Mouse (Mus musculus): ENCODE measurements around the gene Armh3. TPM values are rescaled to one million over a fixed set of nuclear protein-coding genes. Genes with fewer than 3 reads are reported as not detected.

The Armh3 gene
- total and polyA plus RNA-seq, 3 experiments: 4.1 to 10.8 TPM; not detected in 1

- H3K36me3 ChIP-seq (ENCODE audit: control insufficient read depth in 1 of 2, insufficient read depth in 2 of 2, low read length in 2 of 2): no peaks in the 10 kb centered on the region
- no peak overlapping the region for H3K4me3 ChIP-seq (ENCODE audit: control insufficient read depth in 1 of 2, insufficient read depth in 1 of 2, low read depth in 2 of 2, low read length in 2 of 2)
- no peak for DNase-seq (ENCODE audit: low read depth, low spot score)
- H3K79me2 ChIP-seq (ENCODE audit: control insufficient read depth, insufficient read depth, low read length, poor library complexity): no peaks in the 10 kb centered on the region
- H3K27me3 ChIP-seq (ENCODE audit: control insufficient read depth in 1 of 2, insufficient read depth in 2 of 2, low read length in 2 of 2): no peaks in the 10 kb centered on the region
- no peak overlapping the region for H3K27ac ChIP-seq (ENCODE audit: control insufficient read depth, low read depth, low read length)
- H3K9ac ChIP-seq (ENCODE audit: control insufficient read depth, low read depth, low read length, poor library complexity, severe bottlenecking): no peak overlapping the region
- TF ChIP-seq EP300 (IDR thresholded peaks at IDR 0.05; ENCODE audit: low read depth in 1 of 2, low read length in 2 of 2) (no peak), GATA1 (IDR thresholded peaks at IDR 0.05; ENCODE audit: low read depth, low read length) (no peak), TCF12 (IDR thresholded peaks at IDR 0.05; ENCODE audit: low read depth, low read length) (no peak), BHLHE40 (IDR thresholded peaks at IDR 0.05; ENCODE audit: borderline replicate concordance, low read depth, low read length) (no peak), CHD1 (IDR thresholded peaks at IDR 0.05; ENCODE audit: low read depth, low read length) (no peak), SIN3A (IDR thresholded peaks at IDR 0.05; ENCODE audit: low read length) (no peak), USF2 (IDR thresholded peaks at IDR 0.05; ENCODE audit: borderline replicate concordance in 1 of 2, insufficient read depth in 1 of 2, low read depth in 1 of 2, low read length in 2 of 2) (no peak), POLR2AphosphoS5 (IDR thresholded peaks at IDR 0.05; ENCODE audit: borderline replicate concordance, low read depth, low read length) (no peak), UBTF (IDR thresholded peaks at IDR 0.05; ENCODE audit: borderline replicate concordance, insufficient read depth, low read depth, low read length) (no peak), USF1 (IDR thresholded peaks at IDR 0.05; ENCODE audit: low read depth, low read length) (no peak), RCOR1 (IDR thresholded peaks at IDR 0.05; ENCODE audit: low read depth, low read length) (no peak)
- no peaks in the 10 kb centered on the region for H3K9me3 ChIP-seq (replicated peaks; ENCODE audit: insufficient read depth, low read length)
- H3K4me1 ChIP-seq (ENCODE audit: control insufficient read depth in 1 of 2, insufficient read depth in 2 of 2, low read length in 2 of 2): no peaks in the 10 kb centered on the region
Observed at GRCm38 (mm10) chr19:45847733-45848093, 150.6 kb downstream of the Armh3 start.

GRCm38 (mm10) chr19:45847016-45847732, 151.1 kb downstream of the Armh3 start:
- peak; percentile 62 for DNase-seq (ENCODE audit: low read depth, low spot score)
- Histone ChIP-seq H3K79me2 (ENCODE audit: control insufficient read depth, insufficient read depth, low read length, poor library complexity) (no peaks in the 10 kb centered on the region), H3K27ac (ENCODE audit: control insufficient read depth, low read depth, low read length) (no peak overlapping the region), H3K4me3 (ENCODE audit: control insufficient read depth in 1 of 2, insufficient read depth in 1 of 2, low read depth in 2 of 2, low read length in 2 of 2) (no peak overlapping the region), H3K9ac (ENCODE audit: control insufficient read depth, low read depth, low read length, poor library complexity, severe bottlenecking) (no peak overlapping the region), H3K27me3 (ENCODE audit: control insufficient read depth in 1 of 2, insufficient read depth in 2 of 2, low read length in 2 of 2) (no peaks in the 10 kb centered on the region), H3K4me1 (ENCODE audit: control insufficient read depth in 1 of 2, insufficient read depth in 2 of 2, low read length in 2 of 2) (no peaks in the 10 kb centered on the region), H3K36me3 (ENCODE audit: control insufficient read depth in 1 of 2, insufficient read depth in 2 of 2, low read length in 2 of 2) (no peaks in the 10 kb centered on the region), H3K9me3 (replicated peaks; ENCODE audit: insufficient read depth, low read length) (no peaks in the 10 kb centered on the region)
- TF ChIP-seq GABPA (IDR thresholded peaks at IDR 0.05; ENCODE audit: low read depth, low read length) (no peak), RAD21 (IDR thresholded peaks at IDR 0.05; ENCODE audit: low read depth, low read length) (peak; percentile 55), POLR2A (IDR thresholded peaks at IDR 0.05; ENCODE audit: control insufficient read depth in 1 of 2, insufficient read depth in 1 of 2, low read depth in 1 of 2, low read length in 2 of 2, poor library complexity in 1 of 2) (no peak), SMC3 (IDR thresholded peaks at IDR 0.05; ENCODE audit: low read depth, low read length) (peak; percentile 62), RCOR1 (IDR thresholded peaks at IDR 0.05; ENCODE audit: low read depth, low read length) (no peak), ZC3H11A (IDR thresholded peaks at IDR 0.05; ENCODE audit: low read depth, low read length) (peak; percentile 26), JUND (IDR thresholded peaks at IDR 0.05; ENCODE audit: low read depth, low read length) (no peak), GATA1 (IDR thresholded peaks at IDR 0.05; ENCODE audit: low read depth, low read length) (0 out of 2 replicates have a peak, but pooled peaks have one; percentile 10), USF2 (IDR thresholded peaks at IDR 0.05; ENCODE audit: borderline replicate concordance in 1 of 2, insufficient read depth in 1 of 2, low read depth in 1 of 2, low read length in 2 of 2) (no peak), NELFE (IDR thresholded peaks at IDR 0.05; ENCODE audit: low read depth, low read length) (no peak), ZMIZ1 (IDR thresholded peaks at IDR 0.05; ENCODE audit: low read depth, low read length) (no peak), USF1 (IDR thresholded peaks at IDR 0.05; ENCODE audit: low read depth, low read length) (no peak), CHD2 (IDR thresholded peaks at IDR 0.05; ENCODE audit: low read length) (no peak), KAT2A (conservative IDR thresholded peaks at IDR 0.05; ENCODE audit: low read depth, low read length) (no peak), CTCF (IDR thresholded peaks at IDR 0.05 in 2 of 3, conservative IDR thresholded peaks at IDR 0.05 in 1 of 3; ENCODE audit: control insufficient read depth in 1 of 3, insufficient read depth in 1 of 3, low read depth in 2 of 3, low read length in 3 of 3, poor library complexity in 1 of 3, severe bottlenecking in 1 of 3) (peak; percentile 46 to 75 (median 62)), NRF1 (IDR thresholded peaks at IDR 0.05; ENCODE audit: insufficient read depth, low read depth, low read length, poor library complexity, severe bottlenecking) (no peak), POLR2AphosphoS5 (IDR thresholded peaks at IDR 0.05; ENCODE audit: borderline replicate concordance, low read depth, low read length) (no peak), ETS1 (IDR thresholded peaks at IDR 0.05; ENCODE audit: low read depth, low read length) (no peak), E2F4 (IDR thresholded peaks at IDR 0.05; ENCODE audit: borderline replicate concordance, low read depth, low read length) (no peak)

Measured in MEL (cell line).